Mouse (Mus musculus) frontal cortex, adult (tissue): Measurements from ENCODE around the gene Sftpd.

Experiments used
- ATAC-seq: cut with Nextera tagmentation; 2 replicates; pipeline ENCODE4 v1.9.2; 2017; ENCODE audit warnings: mild to moderate bottlenecking, moderate library complexity, mixed read lengths; ENCODE audit not compliant: low TSS enrichment

Sftpd gene

GRCm38 (mm10) chr14:41185059-41185821 lies at the start of gene Sftpd:
Gene Sftpd (minus strand): TSS chr14:41185149.
- ATAC-seq = no peak

- no peak for ATAC-seq
Measured at GRCm38 (mm10) chr14:41198037-41198730, 13.2 kb upstream of the Sftpd start.

GRCm38 (mm10) chr14:41189496-41189895 lies 4.5 kb upstream of the Sftpd start:
- no peak for ATAC-seq

GRCm38 (mm10) chr14:41174802-41175201 lies 10.1 kb downstream of the Sftpd start:
- ATAC-seq = no peak

- no peak for ATAC-seq
Measured at GRCm38 (mm10) chr14:41170514-41170913, 14.4 kb downstream of the Sftpd start.

GRCm38 (mm10) chr14:41168567-41168966 lies 16.4 kb downstream of the Sftpd start:
- ATAC-seq = no peak

GRCm38 (mm10) chr14:41167278-41167677 lies 17.7 kb downstream of the Sftpd start:
- no peak for ATAC-seq

- peak; percentile 96 for ATAC-seq
Measured at GRCm38 (mm10) chr14:41162663-41163062, 22.3 kb downstream of the Sftpd start.

- no peak for ATAC-seq
Measured at GRCm38 (mm10) chr14:41160743-41161142, 24.2 kb downstream of the Sftpd start.

GRCm38 (mm10) chr14:41160076-41160475 lies 24.9 kb downstream of the Sftpd start:
- no peak for ATAC-seq

- ATAC-seq = no peak
Measured at GRCm38 (mm10) chr14:41151220-41151898, 33.6 kb downstream of the Sftpd start, which contains the start of gene Mbl1. Gene Mbl1 (plus strand): TSS chr14:41151458.

GRCm38 (mm10) chr14:41147356-41147755 lies 37.6 kb downstream of the Sftpd start:
- no peak for ATAC-seq

- no peak for ATAC-seq
Measured at GRCm38 (mm10) chr14:41146922-41147321, 38.0 kb downstream of the Sftpd start.

- no peak for ATAC-seq
Measured at GRCm38 (mm10) chr14:41146035-41146434, 38.9 kb downstream of the Sftpd start.

GRCm38 (mm10) chr14:41140686-41141085 lies 44.3 kb downstream of the Sftpd start:
- ATAC-seq = no peak

- ATAC-seq = no peak
Measured at GRCm38 (mm10) chr14:41137006-41137405, 47.9 kb downstream of the Sftpd start.

GRCm38 (mm10) chr14:41131540-41131939 lies 53.4 kb downstream of the Sftpd start, which contains the start of gene Sftpa1:
Gene Sftpa1 (plus strand): TSS chr14:41131782.
- no peak for ATAC-seq

- ATAC-seq = peak; percentile 85
Measured at GRCm38 (mm10) chr14:41127997-41128396, 57.0 kb downstream of the Sftpd start.

GRCm38 (mm10) chr14:41124683-41125082 lies 60.3 kb downstream of the Sftpd start:
- no peak for ATAC-seq
